Comparison of ENCODE assay signal across 12 mouse cellular contexts in genomic region chr15:11991552-11992113, GRCm38 (mm10). TPM values are rescaled to one million over a fixed set of nuclear protein-coding genes. Genes with fewer than 3 reads are reported as not detected.
A peak's percentile ranks its signal among the peaks of the same experiment; 100 is the strongest.
DNase-seq lines count a peak whose midpoint lies in the region; ATAC-seq and TF ChIP-seq lines count a peak whose summit lies in the region.
"Had no signal": no experiment of that assay in that cellular context is flagged by ENCODE, and none has a peak within 500 bp of the region (broad histone marks: within the 10 kb centered on the region; RNA-seq: fewer than 3 reads in every experiment).

No protein-coding gene starts in this region.

- TF ChIP-seq CTCF in kidney, postnatal 0 days (IDR thresholded peaks at IDR 0.05; ENCODE audit: low read depth), result peak; percentile 61; the same call in 1 of the 2 replicates
- peak; percentile 72 for TF ChIP-seq CTCF in midbrain, postnatal 0 days (IDR thresholded peaks at IDR 0.05)
- peak in 1 of 2 experiments; percentile 71; a peak in 2 of 4 replicates for TF ChIP-seq CTCF in CH12.LX (conservative IDR thresholded peaks at IDR 0.05 in 1 of 2, IDR thresholded peaks at IDR 0.05 in 1 of 2; ENCODE audit: low read depth in 2 of 2, low read length in 2 of 2)

- 0 out of 2 replicates have a peak, but pooled peaks have one; percentile 29 for TF ChIP-seq EP300 in CH12.LX (IDR thresholded peaks at IDR 0.05; ENCODE audit: low read length)

- no peak for ATAC-seq in kidney, postnatal 0 days (replicated peaks; ENCODE audit: low FRiP score, low read depth)
- no peak for ATAC-seq in midbrain, postnatal 0 days (ENCODE audit: low FRiP score)
- no peak for ATAC-seq in erythroid progenitor cell, adult 5-6 weeks (replicated peaks; ENCODE audit: low FRiP score, poor library complexity, severe bottlenecking)
- ATAC-seq: forebrain, embryonic 16.5 days; Patski had no signal

- peak; percentile 61 for DNase-seq in kidney, postnatal 0 days (ENCODE audit: low spot score)
- no peak for DNase-seq in kidney, postnatal 36 days
- peak; percentile 32 for DNase-seq in midbrain, postnatal 0 days (ENCODE audit: low spot score)
- no peak for DNase-seq in midbrain, embryonic 10.5 days (ENCODE audit: low spot score)
- DNase-seq in CH12.LX (ENCODE audit: extremely low read depth), result no peak
- peak; percentile 60 for DNase-seq in splenic B cell, adult 2 months (ENCODE audit: low read depth, low spot score)
- DNase-seq: adrenal gland, adult 8-10 months; kidney, postnatal 4 days had no signal

- H3K9ac ChIP-seq in kidney, postnatal 0 days (ENCODE audit: low read depth, low read length), result no peak overlapping the region
- H3K9ac ChIP-seq in midbrain, postnatal 0 days (replicated peaks; ENCODE audit: low read length, poor library complexity, severe bottlenecking), result no peak overlapping the region
- H3K9ac ChIP-seq in CH12.LX (ENCODE audit: insufficient read depth, low read depth), result no peak overlapping the region
- H3K9ac ChIP-seq: embryonic facial prominence, embryonic 13.5 days had no signal

- in situ Hi-C loops in CH12.LX (cut with MboI; ENCODE audit: low pct_ligation_motif_present, low pct_unique_long_range_greater_than_20kb, low sequenced_read_pairs), result no loop called here

- dilution Hi-C loops in CH12.LX (cut with MboI; ENCODE audit: extremely low pct_ligation_motif_present, extremely low pct_unique_long_range_greater_than_20kb, low sequenced_read_pairs), result no loop called here

- 67% methylated on average over 3 of the region's 3 CpGs for WGBS in kidney, postnatal 0 days
- WGBS in midbrain, postnatal 0 days, result 70% methylated on average over 3 of the region's 3 CpGs
- 88% methylated on average over 3 of the region's 3 CpGs for WGBS in midbrain, embryonic 10.5 days

- H3K4me2 ChIP-seq in kidney, postnatal 0 days (ENCODE audit: low read length), result no peak overlapping the region
- H3K4me2 ChIP-seq in midbrain, postnatal 0 days (ENCODE audit: low read depth, low read length, poor library complexity, severe bottlenecking), result no peak overlapping the region
- peak overlapping the region; percentile 63; the same call in 1 of the 2 replicates for H3K4me2 ChIP-seq in CH12.LX (ENCODE audit: insufficient read depth, low read depth, poor library complexity, severe bottlenecking)
- H3K4me2 ChIP-seq: embryonic facial prominence, embryonic 13.5 days had no signal

- no peaks in the 10 kb centered on the region for H3K27me3 ChIP-seq in kidney, postnatal 0 days (ENCODE audit: insufficient read depth, low read length)
- H3K27me3 ChIP-seq in midbrain, postnatal 0 days (ENCODE audit: insufficient read depth, low read length), result no peaks in the 10 kb centered on the region
- no peaks in the 10 kb centered on the region for H3K27me3 ChIP-seq in midbrain, embryonic 10.5 days (ENCODE audit: low read depth, poor library complexity, severe bottlenecking)
- H3K27me3 ChIP-seq in CH12.LX (replicated peaks), result no peaks in the 10 kb centered on the region
- no peaks in the 10 kb centered on the region for H3K27me3 ChIP-seq in splenic B cell, adult 2 months (ENCODE audit: control insufficient read depth, insufficient read depth, low read length, poor library complexity, severe bottlenecking)
- H3K27me3 ChIP-seq: embryonic facial prominence, embryonic 13.5 days; Patski had no signal

- no peak overlapping the region for H3K4me3 ChIP-seq in kidney, postnatal 0 days (replicated peaks; ENCODE audit: low read depth, low read length)
- H3K4me3 ChIP-seq in midbrain, postnatal 0 days (ENCODE audit: low read depth, low read length), result no peak overlapping the region
- H3K4me3 ChIP-seq in midbrain, embryonic 10.5 days, result no peak overlapping the region
- H3K4me3 ChIP-seq in CH12.LX (replicated peaks in 1 of 3; ENCODE audit: low read depth in 2 of 3, low read length in 2 of 3, poor library complexity in 1 of 3), result peak overlapping the region in 2 of 3 experiments; percentile 3 to 89
- H3K4me3 ChIP-seq: embryonic facial prominence, embryonic 13.5 days had no signal

- TF ChIP-seq RAD21 in CH12.LX (IDR thresholded peaks at IDR 0.05; ENCODE audit: low read depth, low read length), result peak; percentile 73

- TF ChIP-seq POLR2A in CH12.LX (IDR thresholded peaks at IDR 0.05; ENCODE audit: low read depth, low read length), result no peak

- H3K36me3 ChIP-seq in kidney, postnatal 0 days (ENCODE audit: insufficient read depth, low read length), result peaks cover 36% of the 10 kb centered on the region
- H3K36me3 ChIP-seq in midbrain, postnatal 0 days (ENCODE audit: insufficient read depth, low read length), result peaks cover 34% of the 10 kb centered on the region
- peaks cover 70% of the 10 kb centered on the region for H3K36me3 ChIP-seq in midbrain, embryonic 10.5 days
- H3K36me3 ChIP-seq in CH12.LX (replicated peaks in 1 of 2; ENCODE audit: control insufficient read depth in 1 of 2, insufficient read depth in 1 of 2, low read length in 1 of 2), result peaks cover 44 to 71% of the 10 kb centered on the region in 2 experiments
- H3K36me3 ChIP-seq in splenic B cell, adult 2 months (ENCODE audit: control insufficient read depth, insufficient read depth, low read length, poor library complexity, severe bottlenecking), result peaks cover 22% of the 10 kb centered on the region

- no peaks in the 10 kb centered on the region for H3K9me3 ChIP-seq in kidney, postnatal 0 days (replicated peaks; ENCODE audit: low read length)
- no peaks in the 10 kb centered on the region for H3K9me3 ChIP-seq in midbrain, postnatal 0 days (ENCODE audit: low read length)
- no peaks in the 10 kb centered on the region for H3K9me3 ChIP-seq in midbrain, embryonic 10.5 days (replicated peaks)
- H3K9me3 ChIP-seq in CH12.LX (replicated peaks; ENCODE audit: low read length), result peaks cover 14% of the 10 kb centered on the region
- H3K9me3 ChIP-seq: embryonic facial prominence, embryonic 13.5 days had no signal

- peaks cover 13% of the 10 kb centered on the region; the same call in 1 of the 2 replicates for H3K4me1 ChIP-seq in kidney, postnatal 0 days (replicated peaks; ENCODE audit: insufficient read depth, low read length)
- H3K4me1 ChIP-seq in midbrain, postnatal 0 days (ENCODE audit: insufficient read depth, low read length), result 0 out of 2 replicates have a peak, but pooled peaks cover 1% of the 10 kb centered on the region
- H3K4me1 ChIP-seq in midbrain, embryonic 10.5 days, result peaks cover 27% of the 10 kb centered on the region
- H3K4me1 ChIP-seq in CH12.LX (ENCODE audit: control insufficient read depth in 1 of 2, insufficient read depth in 2 of 2), result peaks cover 12 to 73% of the 10 kb centered on the region in 2 experiments; a peak in 3 of 4 replicates

- peaks cover 77% of the 10 kb centered on the region for H3K79me2 ChIP-seq in CH12.LX (replicated peaks; ENCODE audit: control insufficient read depth, extremely low read depth, insufficient read depth, poor library complexity, severe bottlenecking)

- H3K27ac ChIP-seq in kidney, postnatal 0 days, result no peak overlapping the region
- no peak overlapping the region for H3K27ac ChIP-seq in midbrain, postnatal 0 days (ENCODE audit: low read depth, low read length)
- H3K27ac ChIP-seq in midbrain, embryonic 10.5 days (replicated peaks), result no peak overlapping the region
- H3K27ac ChIP-seq in CH12.LX (ENCODE audit: insufficient read depth, low read depth), result no peak overlapping the region
- H3K27ac ChIP-seq: embryonic facial prominence, embryonic 13.5 days had no signal

TF ChIP-seq in CH12.LX, 34 proteins besides CTCF, POLR2A, EP300 and RAD21:
- TF ChIP-seq SIN3A (IDR thresholded peaks at IDR 0.05; ENCODE audit: low read length), result peak; percentile 41; the same call in 1 of the 2 replicates
- TF ChIP-seq ZC3H11A (IDR thresholded peaks at IDR 0.05; ENCODE audit: low read depth, low read length), result peak; percentile 16; the same call in 1 of the 2 replicates
- peak; percentile 67; the same call in 1 of the 2 replicates for TF ChIP-seq CHD1 (IDR thresholded peaks at IDR 0.05; ENCODE audit: low read depth, low read length)
- TF ChIP-seq MXI1 (IDR thresholded peaks at IDR 0.05; ENCODE audit: low read depth, low read length), result peak; percentile 22; the same call in 1 of the 2 replicates
- peak; percentile 67 for TF ChIP-seq SMC3 (IDR thresholded peaks at IDR 0.05; ENCODE audit: low read depth, low read length)
- no peak for TF ChIP-seq POLR2AphosphoS2 (IDR thresholded peaks at IDR 0.05; ENCODE audit: low read depth, low read length)
- peak; percentile 71 for TF ChIP-seq ZNF384 (IDR thresholded peaks at IDR 0.05; ENCODE audit: low read depth, low read length)
- TF ChIP-seq E2F4 (IDR thresholded peaks at IDR 0.05; ENCODE audit: insufficient replicate concordance, low read depth, low read length), result 0 out of 2 replicates have a peak, but pooled peaks have one; percentile 11
- no peak for TF ChIP-seq MYC (IDR thresholded peaks at IDR 0.05; ENCODE audit: low read depth, low read length)

RNA-seq across cellular contexts. Expression of gene Sub1, which starts 5.2 kb away (rescaled TPM):
- 797 and 890 TPM in 2 replicates for polyA plus RNA-seq in kidney, postnatal 0 days (2015; fragmentation: Nextera tagmentation; extraction: Ambion mirVana)
- 133 and 184 TPM in 2 replicates for total RNA-seq in midbrain, postnatal 0 days (2014; rRNA removed)
- polyA plus RNA-seq in midbrain, postnatal 0 days (2015; fragmentation: Nextera tagmentation; extraction: Ambion mirVana), result 616 and 676 TPM in 2 replicates
- polyA plus RNA-seq in midbrain, embryonic 10.5 days (2016; fragmentation: Nextera tagmentation; extraction: Ambion mirVana), result 721 and 804 TPM in 2 replicates
- total RNA-seq in CH12.LX (2012; rRNA removed), result 553 and 781 TPM in 2 replicates
- total RNA-seq in CH12.LX (2014; rRNA removed), result 2,677 and 3,148 TPM in 2 replicates
- polyA plus RNA-seq in CH12.LX (2012; ENCODE audit: insufficient read length, low read depth), result 1,927 and 2,021 TPM in 2 replicates
- 76.7 and 154 TPM in 2 replicates for total RNA-seq in erythroid progenitor cell, adult 5-6 weeks (2015; ENCODE audit: low replicate concordance)
- 68.7 and 159 TPM in 2 replicates for total RNA-seq in erythroid progenitor cell, adult 5-6 weeks (2017; ENCODE audit: low replicate concordance)

Comparison
In these comparisons a context has a peak if more than half of its experiments do, and no peak if none do; other contexts are left out.
1. DNase-seq: peak in kidney, postnatal 0 days (single experiment), midbrain, postnatal 0 days (single experiment) and splenic B cell, adult 2 months (single experiment); none in kidney, postnatal 36 days (0 of 2), midbrain, embryonic 10.5 days (single experiment) and CH12.LX (single experiment).
2. H3K4me3 ChIP-seq: peak in CH12.LX (2 of 3); none in kidney, postnatal 0 days (single experiment), midbrain, postnatal 0 days (single experiment) and midbrain, embryonic 10.5 days (single experiment).